Mouse (Mus musculus): Measurements from ENCODE around the gene Gfra4.

The Gfra4 gene

DNA sequence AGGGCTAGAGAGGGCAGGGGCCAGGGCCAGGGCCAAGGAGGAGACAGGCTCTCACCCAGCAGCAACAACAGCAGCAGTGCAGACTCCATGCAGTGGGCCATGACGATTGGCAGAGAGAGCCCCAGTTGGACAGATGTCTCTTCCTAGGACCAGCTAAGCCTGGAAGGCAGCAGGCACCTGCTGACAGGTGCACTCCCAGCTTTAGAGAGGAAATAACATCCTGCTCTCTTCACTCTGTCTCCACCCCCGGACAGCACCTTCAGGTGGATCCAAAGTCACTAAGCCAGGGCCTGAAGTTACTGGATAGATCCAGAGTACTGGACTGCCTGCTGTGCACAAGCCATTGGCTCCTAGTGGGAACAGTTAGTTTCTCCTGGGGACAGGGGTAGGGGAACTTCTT is at the start of gene Gfra4:
TSS of gene Gfra4 (minus strand) at position 101 of the 400 bp plus-strand sequence.
- no peak for DNase-seq

GRCm38 (mm10) chr2:131090852-131091251 is 48.0 kb upstream of the Gfra4 start:
- peak in 1 of 2 experiments; percentile 34 for DNase-seq

DNA sequence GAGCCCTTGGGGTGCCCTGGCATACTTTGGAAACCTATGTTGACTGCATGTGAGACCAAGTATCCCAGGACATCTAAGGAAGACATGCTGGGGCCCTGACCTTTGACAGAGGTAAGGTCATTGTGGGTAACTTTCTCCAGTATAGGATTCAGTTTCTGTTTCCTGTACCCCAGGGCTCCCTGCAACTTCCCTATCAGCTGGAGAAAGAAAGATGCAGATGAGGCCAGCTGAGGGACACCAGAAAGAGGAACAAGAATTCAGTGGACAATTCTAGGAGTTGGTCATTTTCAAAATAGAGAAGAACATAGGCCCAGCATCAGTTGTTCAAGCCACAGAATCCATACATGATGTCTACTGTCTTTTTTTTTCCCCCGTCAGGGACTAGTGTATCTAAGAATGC is 46.7 kb upstream of the Gfra4 start:
- DNase-seq, result no peak

DNA sequence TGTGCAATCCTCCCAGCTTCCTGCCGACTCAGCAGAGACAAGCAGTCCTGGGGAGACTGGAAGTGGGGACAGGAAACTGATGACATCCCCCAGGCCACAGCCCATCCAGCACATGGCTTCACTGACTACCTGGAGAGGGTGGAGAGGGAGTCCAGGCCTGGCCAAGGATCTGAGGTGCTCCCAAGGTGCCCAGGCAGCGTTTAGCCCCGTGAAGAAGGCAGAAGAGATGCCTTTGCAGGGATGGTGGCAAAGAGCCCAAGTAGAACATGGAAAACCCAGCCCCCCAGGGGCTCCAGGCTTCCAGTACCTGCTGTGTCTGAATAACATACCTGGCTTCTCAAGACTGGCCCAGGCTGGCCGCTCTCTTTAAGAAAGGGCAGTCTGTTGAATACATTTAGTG is 45.7 kb upstream of the Gfra4 start:
- DNase-seq, result no peak

DNA sequence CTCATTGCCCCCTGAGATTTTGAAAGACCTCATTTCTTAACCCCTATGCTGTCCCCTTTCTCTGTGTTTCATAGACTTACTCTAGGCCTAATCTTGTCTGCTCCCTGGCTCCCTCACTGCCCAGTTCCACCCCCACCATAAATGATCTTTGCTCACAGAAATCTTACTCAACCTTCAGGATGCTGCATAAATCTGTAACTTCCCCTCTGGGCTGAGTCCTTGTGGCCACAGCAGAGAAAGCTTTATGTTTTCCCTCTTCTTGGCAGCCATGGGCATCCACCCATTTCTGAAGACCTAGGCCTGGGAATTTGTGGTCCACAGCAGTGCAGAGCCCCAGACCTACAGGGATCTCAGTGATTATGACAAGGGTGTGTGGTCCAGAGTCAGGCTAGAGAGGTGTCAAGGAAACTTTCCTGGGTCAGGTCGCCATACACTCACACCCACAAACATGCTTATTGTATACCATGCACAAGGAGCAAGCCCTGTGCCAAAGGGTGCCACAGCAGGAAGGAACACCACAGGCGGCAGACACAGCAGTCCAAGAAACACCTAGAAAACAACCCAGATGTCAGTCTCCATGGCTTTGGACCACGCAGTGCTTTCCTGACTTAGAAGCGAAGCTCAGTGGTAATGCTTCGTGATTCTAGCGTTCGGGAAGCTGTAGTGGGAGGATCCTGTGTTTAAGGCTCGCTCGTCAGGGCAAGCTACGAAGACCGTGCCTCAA is 43.9 kb upstream of the Gfra4 start, which contains the start of gene Siglec1:
TSS of gene Siglec1 (minus strand) at position 99 of the 724 bp plus-strand sequence.
- DNase-seq, result no peak

- DNase-seq, result peak; percentile 54 to 58
These were observed 41.3 kb upstream of the Gfra4 start for GRCm38 (mm10) chr2:131084206-131084605.

DNA sequence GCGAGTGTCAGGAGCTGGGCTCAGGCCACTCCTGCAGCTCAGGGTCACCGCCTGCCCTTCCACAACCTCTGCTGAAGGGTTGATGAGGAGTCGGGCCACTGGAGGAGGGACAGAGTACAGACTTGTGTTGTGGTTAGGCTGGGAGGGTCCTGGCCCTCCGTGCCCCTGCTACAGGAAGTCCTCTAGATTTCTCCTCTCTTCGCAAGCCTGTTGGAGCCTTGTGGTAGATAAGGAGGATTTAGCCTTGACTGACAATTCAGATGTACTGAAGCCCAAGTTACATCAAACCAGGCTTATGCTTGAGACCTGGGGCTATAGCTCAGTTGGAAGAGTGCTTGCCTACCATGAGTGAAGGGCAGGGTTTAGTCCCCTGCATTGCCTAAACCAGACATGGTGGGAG is 37.6 kb upstream of the Gfra4 start:
- no peak for DNase-seq

- no peak for DNase-seq
These were observed 29.6 kb upstream of the Gfra4 start for GRCm38 (mm10) chr2:131072536-131072935.

GRCm38 (mm10) chr2:131067481-131067880 is 24.6 kb upstream of the Gfra4 start:
- DNase-seq, result peak; percentile 81 to 83

- DNase-seq, result peak in 1 of 2 experiments; percentile 26
These were observed 23.5 kb upstream of the Gfra4 start for GRCm38 (mm10) chr2:131066342-131066741.

DNA sequence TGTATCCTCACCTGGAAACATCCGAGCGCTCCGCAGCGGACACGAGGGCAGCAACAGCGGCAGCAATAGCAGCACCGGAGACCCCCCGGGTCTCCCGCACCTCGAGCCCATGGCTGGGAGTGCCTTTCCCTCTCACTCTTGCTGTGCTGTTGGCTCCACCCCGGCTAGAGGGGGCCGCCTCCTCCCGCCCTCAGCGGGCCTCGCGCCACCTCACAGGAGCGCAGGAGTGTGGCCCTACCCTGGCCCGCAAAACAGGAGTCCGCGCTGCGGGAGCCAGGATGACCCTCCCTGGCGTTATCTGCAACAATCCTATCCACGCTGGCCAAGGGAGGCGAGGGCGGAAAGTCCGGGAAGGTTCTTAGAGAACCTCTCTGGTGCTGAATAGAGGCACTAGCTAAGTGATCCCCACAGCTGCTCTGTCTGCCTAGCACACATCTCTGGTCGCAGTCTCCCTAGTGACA is 20.5 kb upstream of the Gfra4 start, which contains the start of gene Adam33:
TSS of gene Adam33 (minus strand) at position 411 of the 461 bp plus-strand sequence.
- peak; percentile 50 to 51 for DNase-seq

DNA sequence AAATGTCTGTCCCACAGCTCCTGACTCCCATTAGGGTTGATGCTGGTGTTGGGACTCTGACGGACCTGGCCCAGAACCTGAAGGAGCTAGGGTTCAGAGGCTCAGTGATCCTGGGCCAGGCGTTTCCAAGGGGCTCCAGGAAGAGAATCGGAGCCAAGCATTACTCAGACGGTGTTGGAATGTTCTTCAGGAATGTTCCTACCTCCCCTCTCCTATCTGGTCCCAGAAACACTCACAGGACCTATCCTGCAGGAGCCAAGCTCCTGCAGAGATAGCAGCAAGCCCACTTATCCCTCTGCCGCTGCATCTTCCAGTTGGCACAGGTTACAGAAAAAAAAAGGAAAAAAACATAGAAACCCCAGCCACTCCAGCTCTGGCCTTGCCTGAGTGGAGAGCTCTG is 18.7 kb upstream of the Gfra4 start:
- no peak for DNase-seq

DNA sequence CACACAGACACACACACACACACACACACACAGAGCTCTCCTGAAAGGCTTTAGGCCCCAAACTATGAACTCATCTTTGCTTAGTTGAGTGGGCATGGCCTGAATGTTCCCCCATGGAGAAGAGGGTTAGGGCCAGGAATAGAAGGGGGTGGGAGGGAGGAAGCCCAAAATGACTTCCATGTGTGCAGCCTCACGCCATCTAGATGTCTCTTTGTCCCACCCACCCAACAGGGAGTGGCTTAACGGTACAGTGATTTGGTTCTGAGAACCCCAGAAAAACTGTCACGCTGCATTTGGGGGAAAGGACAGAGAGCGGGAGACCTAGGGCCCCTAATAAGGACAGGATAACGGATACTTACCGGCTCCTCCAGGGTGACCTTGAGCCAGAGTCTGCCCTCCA is 17.9 kb upstream of the Gfra4 start:
- DNase-seq, result no peak

GRCm38 (mm10) chr2:131059781-131060540 is 17.1 kb upstream of the Gfra4 start:
- DNase-seq, result no peak

DNA sequence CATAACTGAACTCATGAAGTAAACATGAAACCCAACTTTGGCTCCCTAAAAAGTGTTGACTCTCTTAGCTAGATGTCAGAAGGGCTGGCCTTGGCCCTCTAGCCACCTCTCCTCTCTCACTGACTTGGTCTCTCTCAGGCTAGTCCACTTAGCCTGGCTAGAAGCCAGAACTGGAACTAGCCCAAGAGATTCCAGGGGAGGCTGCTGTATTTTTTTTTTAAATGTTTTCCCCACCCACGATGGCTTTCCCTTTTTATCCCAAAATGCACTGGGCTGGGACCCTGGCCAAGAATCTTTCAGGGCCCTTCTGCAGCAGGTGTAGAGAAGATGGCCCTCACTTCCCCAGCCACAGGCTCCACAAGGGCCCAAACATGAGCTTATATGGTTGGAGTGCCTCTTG is 16.5 kb upstream of the Gfra4 start:
- DNase-seq, result peak; percentile 64 to 70

DNA sequence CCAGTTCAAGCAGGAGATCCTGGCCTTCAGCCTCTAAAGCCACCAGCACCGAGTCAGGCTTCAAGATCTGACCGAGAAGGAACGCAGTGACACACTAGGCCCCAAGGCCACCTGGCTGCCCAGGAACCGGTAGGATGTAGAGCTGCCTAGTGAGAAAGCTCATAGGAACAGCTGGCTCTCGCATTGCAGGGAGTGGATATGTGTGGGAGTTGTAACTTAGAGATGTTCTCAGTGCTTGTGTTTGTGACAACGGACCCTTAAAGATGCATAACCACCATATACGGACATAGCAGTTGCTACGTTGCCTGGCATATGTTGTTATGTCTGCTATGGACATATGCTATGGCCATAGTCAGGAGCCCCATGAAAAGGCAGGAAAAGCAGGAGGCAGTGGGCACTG is 15.8 kb upstream of the Gfra4 start:
- no peak for DNase-seq

- DNase-seq, result peak; percentile 48 to 63
These were observed 13.3 kb upstream of the Gfra4 start for GRCm38 (mm10) chr2:131056191-131056590.

DNA sequence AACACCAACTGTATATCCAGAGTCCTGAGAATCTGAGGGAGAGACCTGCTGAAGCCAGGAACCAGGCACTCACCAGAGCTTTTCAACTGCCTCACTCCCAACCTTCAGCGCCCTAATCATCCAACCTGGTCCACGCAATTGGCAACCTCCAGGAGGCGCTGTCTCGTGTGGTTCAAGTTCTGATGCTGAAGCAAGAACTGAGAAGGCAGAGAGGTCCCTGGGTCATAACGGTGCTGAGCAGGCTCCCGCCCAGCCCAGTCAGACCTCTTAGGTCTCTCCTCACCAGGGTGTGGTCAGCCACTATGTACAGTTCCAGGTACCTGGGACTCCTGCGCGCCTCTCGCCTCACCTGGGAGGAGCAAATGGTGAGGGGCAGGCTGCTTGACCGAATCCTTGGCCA is 12.7 kb upstream of the Gfra4 start:
- peak; percentile 81 to 86 for DNase-seq

- DNase-seq, result no peak
These were observed 11.9 kb upstream of the Gfra4 start for GRCm38 (mm10) chr2:131054646-131055264.

DNA sequence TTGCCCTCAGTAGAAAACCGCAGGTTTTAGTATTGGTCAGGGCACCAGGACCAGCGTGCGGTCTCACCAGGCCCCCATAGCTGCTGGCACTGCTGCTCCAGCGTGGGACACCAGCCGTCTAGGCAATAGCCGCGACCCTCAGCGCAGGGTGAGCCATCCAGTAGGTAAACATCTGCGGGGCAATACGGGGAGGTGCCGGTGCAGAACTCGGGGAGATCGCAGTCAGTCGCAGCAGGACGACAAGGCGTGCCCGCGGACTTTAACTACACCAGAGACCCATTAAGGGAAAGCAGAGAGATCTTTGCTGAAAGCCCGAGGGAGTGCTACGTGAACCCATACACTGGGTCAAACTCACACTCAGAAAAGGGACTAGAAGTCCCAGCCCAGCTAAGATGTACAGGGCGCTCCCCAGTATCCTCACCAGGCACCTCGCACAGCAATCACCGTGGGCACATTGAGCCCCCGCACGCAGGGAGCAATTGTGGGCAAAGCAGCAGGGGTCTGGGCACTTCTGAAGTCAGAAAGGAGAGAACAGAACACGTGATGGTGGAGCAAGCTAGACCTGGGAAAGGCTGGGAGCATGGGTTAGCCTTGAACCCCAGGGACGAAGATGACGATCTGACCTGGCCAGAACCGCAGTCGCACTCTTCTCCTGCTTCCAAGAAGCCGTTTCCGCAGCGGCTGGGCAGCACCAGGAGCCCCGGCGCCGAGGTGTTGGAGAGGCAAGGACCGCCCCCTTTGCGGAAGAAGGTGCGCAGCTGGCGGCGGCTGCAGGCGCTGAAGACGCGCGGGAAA is 11.2 kb upstream of the Gfra4 start:
- DNase-seq, result peak; percentile 49

DNA sequence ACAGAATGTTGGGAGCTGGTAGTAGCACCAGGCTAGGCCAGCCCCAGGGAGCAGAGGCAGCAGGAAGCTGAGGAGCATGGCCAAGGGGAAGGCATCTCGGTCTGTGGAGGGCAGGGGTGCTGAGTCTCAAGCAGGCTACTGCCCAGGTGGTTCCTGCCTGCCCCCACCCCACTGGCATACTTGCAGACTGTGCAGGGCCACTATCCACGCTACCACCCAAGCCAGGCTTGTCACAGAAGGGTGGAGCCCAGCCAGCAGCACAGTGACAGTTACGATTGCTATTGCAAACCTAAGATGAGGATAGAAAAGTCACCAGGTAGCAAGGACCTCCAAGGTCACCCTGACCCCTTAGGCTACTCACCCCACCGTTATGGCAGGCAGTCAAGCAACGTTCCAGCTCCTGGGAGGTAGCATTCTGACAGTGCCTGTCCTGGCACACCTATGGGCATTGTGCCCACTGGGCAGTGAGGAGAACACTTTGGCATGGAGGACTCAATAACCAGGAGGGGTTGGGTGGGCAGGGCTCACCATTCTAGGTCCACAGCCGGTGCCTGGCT is 10.1 kb upstream of the Gfra4 start:
- no peak for DNase-seq

GRCm38 (mm10) chr2:131052043-131052442 is 9.2 kb upstream of the Gfra4 start:
- no peak for DNase-seq
